Mouse (Mus musculus) layer of hippocampus, adult 18-20 months (tissue): ENCODE measurements around the gene Kif3a. TPM values are rescaled to one million over a fixed set of nuclear protein-coding genes. Genes with fewer than 3 reads are reported as not detected.
A peak's percentile ranks its signal among the peaks of the same experiment; 100 is the strongest.

ENCODE experiments used
- DNase-seq, 2 experiments: peaks; one replicate each; pipeline ENCODE4 v3.0.0; 2022; ENCODE audit warnings: low spot score in 2 of 2
- total RNA-seq, 2 experiments: library from RNA; stranded (reverse); gene quantifications; 2 replicates each; pipeline ENCODE4 v1.2.3; 2021

Gene Kif3a
- total RNA-seq, 2 experiments from 2014 or later: 121 to 127 TPM

DNA sequence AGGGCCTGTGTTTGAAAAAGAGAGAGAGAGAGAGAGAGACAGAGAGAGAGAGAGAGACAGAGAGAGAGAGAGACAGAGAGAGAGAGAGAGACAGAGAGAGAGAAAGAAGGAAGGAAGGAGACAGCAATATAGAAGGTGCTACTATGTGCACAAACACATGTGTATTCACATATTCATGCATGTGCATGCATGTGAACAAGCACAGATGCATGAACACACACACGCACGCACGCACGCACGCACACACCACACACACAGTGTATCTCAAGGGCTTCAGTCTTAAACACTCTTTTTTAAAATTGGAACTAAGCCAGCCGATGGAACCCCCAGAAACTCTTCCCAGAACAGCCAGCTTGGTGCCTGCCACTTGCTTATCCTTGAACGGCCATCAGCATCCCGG, 48.4 kb downstream of the Kif3a start:
- no peak for DNase-seq

DNA sequence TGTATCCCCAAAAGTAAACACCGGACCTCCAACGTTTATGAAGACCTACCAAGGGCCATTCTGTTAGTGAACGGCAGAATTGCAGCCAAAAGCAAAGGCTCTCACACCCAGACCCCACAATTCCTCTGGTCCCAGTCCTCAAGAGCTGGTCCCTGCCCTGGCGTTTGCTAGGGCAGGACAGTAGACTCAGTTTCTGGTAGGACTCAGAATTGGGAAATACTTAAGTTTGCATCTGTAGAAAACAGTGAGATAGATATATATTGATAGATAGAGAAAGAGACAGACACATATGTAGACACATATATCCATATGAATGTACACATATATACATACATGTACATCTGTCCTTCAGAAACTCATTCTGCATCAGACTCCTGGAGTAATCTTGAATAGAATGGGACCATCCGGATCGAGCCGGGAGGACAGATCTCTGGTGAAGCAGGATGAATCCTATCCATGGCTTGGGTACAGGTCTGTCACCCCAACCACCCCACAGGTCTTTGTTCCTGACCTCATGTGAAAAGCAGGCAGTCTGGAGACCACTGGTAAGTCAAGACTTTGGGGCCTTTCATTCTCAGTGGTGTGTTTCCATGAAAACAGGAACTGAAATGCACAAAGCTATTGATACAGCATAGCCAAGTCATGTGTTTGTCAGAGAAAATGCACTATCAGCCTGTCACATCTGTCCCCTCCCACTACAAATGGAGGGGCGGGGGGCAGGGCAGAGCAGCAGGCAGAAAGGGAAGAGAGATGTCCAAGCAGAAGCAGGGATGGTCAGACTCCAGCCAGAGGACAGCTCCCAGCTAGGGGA, 49.8 kb downstream of the Kif3a start:
- DNase-seq: no peak

DNA sequence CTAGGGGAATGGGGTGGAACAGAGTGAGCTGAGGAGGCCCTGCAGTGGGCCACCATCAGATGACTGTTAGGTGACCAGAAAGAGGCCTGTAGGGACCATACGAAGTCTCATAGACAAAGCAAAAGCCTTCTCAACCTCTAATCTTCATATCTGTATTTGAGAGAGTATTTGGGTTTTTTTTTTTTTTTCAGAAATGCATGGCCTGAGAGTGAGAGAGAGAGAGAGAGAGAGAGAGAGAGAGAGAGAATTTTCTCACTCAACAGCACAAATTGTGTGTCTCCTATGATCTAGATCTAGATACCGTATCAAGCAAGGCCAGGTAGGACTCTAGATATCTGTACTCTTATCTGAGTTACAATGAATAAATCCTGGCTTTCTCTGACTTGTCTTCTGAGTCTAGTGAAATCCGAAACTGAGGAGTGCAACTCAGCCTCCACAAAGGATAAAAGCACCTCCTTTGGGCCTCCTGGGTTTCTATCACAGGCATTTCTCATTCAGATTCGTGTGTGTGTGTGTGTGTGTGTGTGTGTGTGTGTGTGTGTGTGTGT, 50.5 kb downstream of the Kif3a start:
- no peak for DNase-seq

DNA sequence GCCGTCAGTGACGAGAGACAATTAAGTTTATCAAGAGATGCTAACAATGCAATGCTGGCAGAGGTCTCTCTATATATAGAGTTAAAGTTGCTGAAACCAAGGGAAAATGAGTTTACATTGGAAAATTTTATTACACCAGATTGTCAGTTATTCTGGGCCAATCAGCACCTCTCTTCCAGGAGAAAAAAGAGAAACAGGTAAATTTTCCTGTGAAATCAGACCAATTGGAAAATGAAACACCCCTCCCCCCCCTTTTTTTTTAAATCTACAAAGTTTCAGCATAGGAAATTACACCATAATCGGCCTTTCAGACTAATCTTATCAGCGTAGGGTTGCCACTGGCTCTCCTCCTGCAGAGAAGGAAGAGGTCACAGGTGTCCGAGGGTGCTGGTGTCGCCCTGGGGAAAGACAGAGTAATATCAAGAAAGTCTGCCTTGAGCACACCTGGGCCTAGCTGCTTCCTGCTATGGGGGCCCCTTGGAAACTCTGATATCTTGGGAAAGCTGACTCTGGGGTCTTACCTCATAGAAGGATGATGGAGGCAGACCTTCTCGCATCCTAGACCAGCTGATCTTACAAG, 51.5 kb downstream of the Kif3a start, which contains the start of gene Il4:
TSS of gene Il4 (minus strand) at position 51 of the 580 bp plus-strand sequence.
- DNase-seq: no peak

DNA sequence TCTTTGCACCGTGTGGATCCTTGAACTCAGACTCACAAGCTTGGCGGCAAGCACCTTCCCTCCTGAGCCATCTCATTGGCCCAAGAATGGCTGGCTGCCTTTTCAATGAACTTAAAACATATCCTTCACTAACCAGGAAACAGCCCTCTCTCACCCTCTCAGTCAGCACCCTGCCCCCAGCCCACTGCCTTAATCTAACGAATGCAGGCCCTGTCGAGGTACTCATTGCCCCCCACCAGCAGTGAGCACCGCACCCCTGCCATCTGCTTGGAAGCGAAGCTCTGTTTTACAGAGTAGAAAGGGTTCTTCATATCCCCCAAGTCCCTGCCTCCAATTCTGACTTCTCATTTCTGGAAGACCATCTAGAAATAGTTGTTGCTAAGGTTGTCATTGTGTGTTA, 52.2 kb downstream of the Kif3a start:
- DNase-seq: no peak

DNA sequence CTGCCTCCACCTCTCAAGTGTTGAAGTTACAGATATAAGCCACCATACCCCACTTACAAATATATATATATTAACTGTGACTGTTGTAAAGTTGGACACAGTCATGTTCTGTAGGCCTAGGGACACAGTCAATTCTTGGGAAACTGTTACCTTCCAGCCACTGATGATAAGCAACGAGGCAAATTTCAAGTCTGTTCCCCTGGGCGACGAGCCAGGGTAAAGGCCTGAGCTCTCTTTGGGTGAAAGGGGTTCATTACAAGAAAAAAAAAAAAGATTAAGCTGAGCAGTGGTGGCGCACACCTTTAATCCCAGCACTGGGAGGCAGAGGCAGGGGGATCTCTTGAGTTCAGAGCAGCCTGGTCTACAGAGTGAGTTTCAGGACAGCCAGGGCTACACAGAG, 52.9 kb downstream of the Kif3a start:
- no peak for DNase-seq

DNA sequence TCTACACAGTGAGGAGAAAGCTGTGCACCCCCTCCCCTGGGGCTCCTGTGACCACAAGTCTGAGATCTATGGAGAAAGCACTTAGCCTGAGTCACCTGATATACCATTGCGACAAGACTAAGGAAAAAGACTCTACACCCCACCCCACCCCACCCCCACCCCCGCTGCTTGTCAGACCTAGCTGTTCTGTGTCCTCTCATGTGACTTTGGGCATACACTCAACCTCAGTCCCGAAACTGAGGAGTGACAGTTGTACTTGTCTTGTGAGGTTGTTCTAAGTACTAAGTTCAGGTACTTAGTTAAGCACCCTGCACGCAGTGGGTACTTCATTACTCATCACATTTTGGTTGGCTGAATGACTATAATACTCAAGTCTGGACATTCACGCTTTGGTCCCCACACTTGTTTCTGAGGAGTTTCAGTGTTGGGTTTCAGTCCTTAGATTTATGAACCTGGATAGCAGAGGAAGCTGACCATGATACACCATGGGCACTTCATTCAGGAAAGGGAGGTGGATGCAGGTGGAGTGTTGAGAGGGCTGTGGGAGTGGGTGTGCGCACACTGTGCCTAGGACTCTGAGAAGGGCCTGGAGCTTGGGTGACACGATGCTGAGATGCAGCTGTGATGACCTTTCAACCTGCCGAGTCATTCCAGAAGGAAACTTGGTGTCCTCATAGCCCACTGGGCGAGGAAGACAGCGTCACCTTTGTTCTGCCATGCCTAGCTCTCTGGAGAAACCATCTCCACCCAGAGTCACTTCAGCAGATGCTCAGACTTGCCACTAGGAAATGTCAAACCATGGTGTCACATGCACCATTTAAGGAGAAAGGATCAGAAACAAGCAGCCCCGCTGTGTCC, 54.6 kb downstream of the Kif3a start:
- no peak for DNase-seq

DNA sequence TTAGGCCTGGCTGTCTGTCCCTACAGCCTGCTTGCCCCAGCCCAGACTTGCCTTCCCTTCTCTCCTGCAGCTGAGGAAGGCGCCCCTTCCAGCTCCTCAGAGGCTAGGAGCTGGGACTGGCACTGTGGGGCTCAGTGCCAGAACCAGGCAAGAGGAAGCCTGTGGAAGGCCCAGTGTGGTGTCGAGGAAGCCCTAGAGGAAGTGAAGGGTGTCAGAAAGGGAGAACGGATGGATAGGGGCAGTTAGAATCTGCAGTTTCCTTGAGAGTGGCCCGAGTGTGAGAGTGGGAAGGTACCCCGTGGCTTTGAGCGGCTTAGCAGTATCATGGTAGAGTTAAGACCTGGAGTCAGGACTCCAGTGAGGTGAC, 55.2 kb downstream of the Kif3a start:
- no peak for DNase-seq

DNA sequence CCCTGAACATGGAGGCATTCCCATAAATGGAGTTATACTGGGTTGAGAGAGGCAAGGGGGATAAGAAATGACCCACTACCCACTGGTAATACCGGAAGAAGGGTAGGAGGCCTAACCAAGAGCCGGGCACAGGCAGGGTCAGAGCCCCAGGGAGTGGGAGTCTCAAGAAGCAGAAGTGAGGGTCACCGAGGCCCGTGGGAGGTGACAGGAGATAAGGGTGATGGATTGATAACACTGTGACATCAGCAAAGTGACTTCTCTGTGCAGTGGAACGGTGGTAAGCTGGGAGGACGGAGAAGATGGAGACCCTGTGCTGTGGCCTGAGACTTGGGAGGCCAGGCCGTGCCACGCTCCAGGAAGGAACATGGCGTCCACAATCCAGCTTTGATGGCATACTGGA, 56.4 kb downstream of the Kif3a start:
- no peak for DNase-seq

DNA sequence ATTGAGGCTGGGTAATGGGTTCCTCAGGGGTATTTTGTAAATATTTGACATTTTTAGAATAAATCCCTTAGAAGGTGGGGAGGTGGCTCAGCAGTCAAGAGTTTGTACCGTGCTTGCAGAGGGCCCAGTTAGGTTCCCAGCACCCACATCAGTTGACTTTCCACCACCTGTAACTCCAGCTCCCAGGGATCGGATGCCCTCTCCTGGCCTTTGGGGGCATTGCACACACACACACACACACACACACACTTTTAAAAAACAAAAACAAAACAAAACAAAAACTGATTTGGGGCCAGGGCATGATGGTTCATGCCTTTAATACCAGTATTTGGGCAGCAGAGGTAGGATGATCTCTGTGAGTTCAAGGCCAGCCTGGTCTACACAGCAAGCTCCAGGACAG, 56.9 kb downstream of the Kif3a start:
- no peak for DNase-seq

DNA sequence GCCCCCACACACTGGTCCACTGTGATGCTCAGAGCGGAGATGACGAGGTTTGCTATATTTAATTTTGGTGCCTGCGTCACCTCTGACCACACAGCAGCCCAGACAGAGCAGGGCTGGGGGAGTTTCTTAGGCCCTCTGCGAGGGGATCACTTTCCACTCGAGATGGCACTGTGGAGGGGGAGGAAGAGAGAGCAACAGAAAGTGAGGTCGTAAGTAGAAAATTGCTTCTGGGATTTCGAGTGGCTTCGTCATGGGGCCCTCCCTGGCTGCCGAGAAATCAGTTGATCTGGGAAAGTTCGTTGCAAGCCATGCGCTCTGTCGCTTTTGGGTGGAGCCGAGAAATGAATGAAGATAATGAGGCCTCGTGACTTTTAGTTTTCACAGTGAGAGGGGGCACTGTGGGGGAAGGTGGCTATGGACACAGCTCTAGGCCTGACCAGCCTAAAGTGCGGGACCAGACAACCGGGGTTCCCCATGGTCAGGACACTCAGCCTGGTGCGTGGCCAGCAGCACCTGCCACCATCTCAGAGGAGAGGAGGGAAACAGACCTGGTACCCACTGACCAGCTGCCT, 59.7 kb downstream of the Kif3a start:
- no peak for DNase-seq

DNA sequence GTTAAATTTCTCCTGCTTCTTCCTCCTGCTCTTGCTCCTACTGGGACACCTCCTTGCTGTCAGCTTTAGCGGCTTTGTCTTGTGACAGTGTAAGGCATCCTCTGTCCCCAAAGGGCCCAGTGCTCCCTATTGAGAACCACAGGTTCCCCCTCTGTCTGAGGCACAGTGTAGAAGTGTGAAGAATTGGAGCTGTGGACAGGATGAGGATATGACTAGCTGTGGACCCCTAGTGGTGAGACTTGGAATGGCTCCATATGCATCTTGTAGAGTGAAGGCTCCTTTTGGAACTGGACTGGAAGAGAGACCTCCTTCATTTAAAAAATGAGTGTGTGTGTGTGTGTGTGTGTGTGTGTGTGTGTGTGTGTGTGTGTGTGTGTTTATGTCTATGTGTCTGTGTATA, 60.7 kb downstream of the Kif3a start:
- peak; percentile 60 to 91 for DNase-seq

DNA sequence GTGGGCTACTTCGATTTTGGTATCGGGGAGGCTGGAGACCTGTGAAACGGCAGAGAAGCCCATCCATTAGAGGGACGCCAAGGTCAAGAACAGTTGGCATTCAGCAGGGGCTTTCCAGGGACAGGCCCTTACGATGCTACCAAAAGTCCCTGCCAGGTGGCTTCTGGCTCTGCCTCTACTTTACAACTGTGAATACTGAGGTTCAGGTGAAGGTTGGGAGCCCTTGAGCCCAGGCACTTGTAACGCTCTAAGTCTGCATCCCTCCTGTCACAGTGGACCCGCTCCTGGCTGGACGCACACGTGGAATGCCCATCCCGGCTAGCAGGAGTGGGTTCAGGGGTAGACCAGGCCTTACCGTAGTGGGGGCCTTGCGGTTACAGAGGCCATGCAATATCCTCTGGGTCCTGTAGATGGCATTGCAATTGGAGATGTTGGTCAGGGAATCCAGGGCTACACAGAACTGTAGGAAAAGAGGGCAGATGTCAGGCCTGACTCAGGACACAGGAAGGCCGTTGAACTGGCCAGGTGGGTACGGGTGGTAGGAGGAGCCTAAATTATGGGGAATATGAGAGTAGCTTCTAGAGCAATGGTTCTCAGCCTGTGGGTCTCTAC, 65.0 kb downstream of the Kif3a start:
- DNase-seq: no peak

DNA sequence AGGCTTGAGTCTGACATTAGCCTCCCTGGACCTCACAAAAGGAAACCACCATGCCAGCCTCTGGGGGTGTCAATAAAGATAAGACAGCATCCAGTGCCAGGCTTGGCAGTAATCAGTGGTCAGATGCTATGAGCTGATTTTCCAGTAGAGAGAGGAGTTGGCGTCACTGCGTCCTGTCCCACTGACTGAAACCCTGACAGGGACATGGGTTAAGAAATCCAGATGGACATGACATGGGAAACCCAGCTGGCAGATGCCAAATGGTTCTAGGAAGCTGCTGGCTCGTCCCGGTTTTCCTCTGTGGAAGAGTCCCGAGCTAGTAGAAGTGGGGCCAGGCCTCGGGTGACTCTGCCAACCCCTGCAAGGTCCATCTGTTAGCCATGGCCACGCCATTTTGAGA, 66.5 kb downstream of the Kif3a start:
- DNase-seq: no peak

DNA sequence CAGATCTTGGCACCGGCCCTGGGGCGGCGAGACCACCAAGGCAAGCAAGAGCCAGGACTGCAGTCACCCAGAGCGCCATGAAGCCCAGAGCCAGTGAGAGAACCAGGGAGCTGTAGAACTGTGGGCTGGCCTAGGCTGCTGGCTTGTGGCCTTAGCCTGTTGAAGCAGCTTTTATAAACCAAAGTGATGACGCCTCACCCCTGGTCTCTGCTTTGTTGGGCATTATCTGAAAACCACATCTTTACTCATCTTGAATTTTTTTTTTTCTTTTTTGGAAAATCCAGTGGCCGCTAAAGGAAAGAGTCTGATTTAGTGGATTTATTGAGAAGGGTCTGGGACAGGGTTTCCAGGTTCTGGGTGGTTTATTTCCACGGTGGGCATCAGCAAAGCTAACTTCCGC, 67.4 kb downstream of the Kif3a start, which contains the start of gene Il13:
TSS of gene Il13 (minus strand) at position 147 of the 400 bp plus-strand sequence.
- no peak for DNase-seq

DNA sequence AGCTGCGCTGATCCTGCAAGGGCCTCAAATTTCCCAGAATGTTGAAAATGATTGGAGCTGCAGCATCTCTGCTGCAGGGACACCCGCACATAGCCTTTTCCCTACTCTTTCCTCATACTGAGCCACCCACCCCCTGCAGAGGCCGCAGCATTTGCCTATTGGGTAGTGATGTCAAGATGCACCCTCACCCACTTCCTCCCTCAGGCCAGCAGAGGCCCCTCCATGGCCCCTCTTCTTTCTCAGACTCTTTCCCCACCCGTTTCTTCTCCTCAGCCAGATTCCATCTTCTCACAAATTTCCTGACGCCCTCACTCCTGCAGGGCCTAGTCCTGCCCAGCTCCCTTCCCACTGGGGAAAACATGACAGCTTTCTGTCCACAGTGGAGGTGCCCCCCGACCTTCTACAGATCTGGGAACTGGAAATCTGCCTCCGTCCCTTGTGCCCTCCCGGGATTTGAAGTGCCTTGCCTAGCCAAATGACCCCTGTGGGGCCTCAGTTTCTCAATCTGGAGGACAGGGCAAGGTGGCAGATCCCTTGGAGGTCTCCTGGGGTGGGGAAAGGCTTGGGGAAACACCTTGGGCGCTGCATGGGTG, 68.5 kb downstream of the Kif3a start:
- no peak for DNase-seq

DNA sequence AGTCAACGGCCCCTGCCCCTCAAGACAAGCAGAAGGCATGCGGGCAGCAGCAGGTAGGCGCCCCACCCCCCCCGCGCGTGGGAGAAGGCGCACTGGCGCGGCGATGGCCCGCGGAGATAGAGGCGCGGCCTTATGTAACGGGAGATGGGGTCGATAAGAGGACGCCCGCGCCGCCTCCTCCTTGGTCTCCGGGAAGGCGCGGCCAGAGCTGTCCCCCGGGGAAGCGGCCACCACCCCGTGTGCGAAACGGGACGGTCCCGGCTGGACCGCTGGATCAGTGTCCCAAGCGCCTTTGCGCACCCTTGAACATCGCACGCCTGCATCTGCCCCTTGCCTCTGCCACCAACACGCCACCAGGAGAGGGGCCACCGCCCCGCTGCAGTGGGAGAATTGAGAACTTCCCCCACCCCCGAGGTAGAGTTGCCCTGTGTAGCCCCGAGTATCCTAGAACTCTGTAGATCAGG, 69.0 kb downstream of the Kif3a start:
- peak; percentile 4 to 31 for DNase-seq

DNA sequence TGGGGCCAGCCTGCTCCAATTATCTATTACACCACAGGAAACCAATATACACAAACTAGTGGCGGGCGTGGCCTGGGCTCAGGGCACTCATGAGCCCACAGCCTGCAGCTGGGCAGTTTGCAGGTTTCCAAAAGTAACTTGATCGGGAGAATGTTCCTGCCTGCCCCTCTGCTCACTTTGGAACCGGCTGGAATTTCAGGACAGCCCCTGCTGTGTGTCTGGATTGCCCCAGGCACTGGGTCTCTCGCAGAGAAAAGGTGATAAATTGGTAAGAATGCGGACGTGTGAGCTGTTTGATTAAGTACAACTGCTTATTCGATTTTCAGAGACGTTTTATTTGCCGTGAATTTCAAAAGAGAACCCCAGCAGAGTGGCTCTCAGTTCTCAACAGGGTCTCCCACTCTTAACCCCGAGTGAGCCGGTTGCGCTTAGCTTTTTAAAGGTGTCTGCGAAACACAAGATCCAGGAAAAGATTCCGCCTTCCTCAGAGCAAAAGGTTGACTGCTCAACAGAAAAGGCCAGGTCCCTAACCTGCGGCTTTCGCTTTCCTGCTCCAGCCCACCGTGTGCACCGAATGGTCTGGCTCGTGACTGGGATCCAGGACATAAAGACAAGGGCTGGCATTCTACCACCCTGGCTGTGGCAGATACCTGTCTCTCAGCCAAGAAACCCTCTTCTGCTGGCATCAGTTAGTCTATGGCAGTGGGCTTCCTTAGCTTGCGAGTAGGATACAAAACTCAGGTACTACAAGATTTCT, 70.0 kb downstream of the Kif3a start:
- no peak for DNase-seq

DNA sequence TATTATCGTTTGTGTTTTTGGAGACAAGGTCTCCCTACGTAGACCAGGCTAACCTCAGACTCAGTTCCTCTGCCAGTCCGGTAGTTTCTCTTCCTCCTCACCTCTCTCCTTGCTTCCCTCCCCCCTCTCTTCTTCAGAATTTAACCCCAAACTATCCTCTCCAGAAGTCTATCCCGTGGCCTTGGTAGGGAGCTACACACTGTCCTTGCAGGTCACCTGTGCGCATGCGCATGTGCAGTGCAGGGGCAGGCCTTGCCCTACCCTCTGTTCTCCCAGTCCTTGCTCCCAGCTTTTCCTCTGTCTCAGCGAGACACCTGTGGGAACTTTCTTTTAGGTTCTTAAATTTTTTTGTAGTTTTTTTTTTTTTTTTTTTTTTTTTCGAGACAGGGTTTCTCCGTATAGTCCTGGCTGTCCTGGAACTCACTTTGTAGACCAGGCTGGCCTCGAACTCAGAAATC, 70.7 kb downstream of the Kif3a start:
- DNase-seq: no peak
